In genomic region chr5:140023941-140024500, GRCm38 (mm10) we compare ENCODE assay signal across 9 mouse cellular contexts.
DNase-seq lines count a peak whose midpoint lies in the region; ATAC-seq and TF ChIP-seq lines count a peak whose summit lies in the region.
"Had no signal": no experiment of that assay in that cellular context is flagged by ENCODE, and none has a peak within 500 bp of the region (broad histone marks: within the 10 kb centered on the region; RNA-seq: fewer than 3 reads in every experiment).

No protein-coding gene starts in this region.

- no peaks in the 10 kb centered on the region for H3K4me1 ChIP-seq in intestine, embryonic 16.5 days (ENCODE audit: control insufficient read depth, insufficient read depth, low read length)
- 0 out of 2 replicates have a peak, but pooled peaks cover 4% of the 10 kb centered on the region for H3K4me1 ChIP-seq in intestine, embryonic 15.5 days (replicated peaks)
- peaks cover 4% of the 10 kb centered on the region; the same call in 1 of the 2 replicates for H3K4me1 ChIP-seq in liver, postnatal 0 days (ENCODE audit: insufficient read depth)

- no peak for TF ChIP-seq EP300 in liver, postnatal 0 days (IDR thresholded peaks at IDR 0.05; ENCODE audit: low read depth)

- TF ChIP-seq CTCF in liver, postnatal 0 days (IDR thresholded peaks at IDR 0.05; ENCODE audit: low read depth) = no peak

- H3K9ac ChIP-seq in intestine, embryonic 16.5 days (ENCODE audit: low read depth, low read length) = no peak overlapping the region
- H3K9ac ChIP-seq in intestine, embryonic 15.5 days = no peak overlapping the region
- no peak overlapping the region for H3K9ac ChIP-seq in liver, postnatal 0 days (replicated peaks)

- no peak overlapping the region for H3K4me3 ChIP-seq in intestine, embryonic 16.5 days (ENCODE audit: low read length)
- no peak overlapping the region for H3K4me3 ChIP-seq in intestine, embryonic 15.5 days (replicated peaks)
- H3K4me3 ChIP-seq in liver, postnatal 0 days (ENCODE audit: low read depth, low read length) = no peak overlapping the region

- intact Hi-C loops in gastrocnemius, postnatal 36 days (cut with DNase I) = loop anchor here (10.0 kb wide), 1 partner anchor 829 kb away; no protein-coding TSS in a partner anchor

- no peaks in the 10 kb centered on the region for H3K36me3 ChIP-seq in intestine, embryonic 16.5 days (ENCODE audit: control insufficient read depth, insufficient read depth, low read length)
- no peaks in the 10 kb centered on the region for H3K36me3 ChIP-seq in intestine, embryonic 15.5 days
- no peaks in the 10 kb centered on the region for H3K36me3 ChIP-seq in liver, postnatal 0 days (replicated peaks; ENCODE audit: insufficient read depth, low read length)

- no peaks in the 10 kb centered on the region for H3K27me3 ChIP-seq in intestine, embryonic 16.5 days (replicated peaks; ENCODE audit: control insufficient read depth, insufficient read depth, low read length)
- no peaks in the 10 kb centered on the region for H3K27me3 ChIP-seq in intestine, embryonic 15.5 days (replicated peaks)
- no peaks in the 10 kb centered on the region for H3K27me3 ChIP-seq in liver, postnatal 0 days (ENCODE audit: insufficient read depth, low read length)

- no peaks in the 10 kb centered on the region for H3K9me3 ChIP-seq in intestine, embryonic 16.5 days (ENCODE audit: control insufficient read depth, low read length)
- H3K9me3 ChIP-seq in intestine, embryonic 15.5 days = no peaks in the 10 kb centered on the region
- H3K9me3 ChIP-seq in liver, postnatal 0 days (ENCODE audit: low read length) = no peaks in the 10 kb centered on the region

- 55% methylated on average over 3 of the region's 3 CpGs for WGBS in intestine, embryonic 16.5 days
- 65% methylated on average over 3 of the region's 3 CpGs for WGBS in intestine, embryonic 15.5 days
- WGBS in liver, postnatal 0 days (ENCODE audit: insufficient replicate concordance) = 77% methylated on average over 3 of the region's 3 CpGs

- ATAC-seq in intestine, embryonic 16.5 days = peak; percentile 67
- ATAC-seq in intestine, embryonic 15.5 days = no peak
- ATAC-seq in liver, postnatal 0 days = peak; percentile 88

- peak; percentile 35 to 39 for DNase-seq in cerebellum, postnatal 14 days
- DNase-seq in gastrocnemius, postnatal 36 days = peak; percentile 38 to 40
- peak; percentile 50 to 70 for DNase-seq in kidney, postnatal 4 days
- DNase-seq in liver, postnatal 0 days = peak; percentile 41
- DNase-seq in right cerebral cortex, postnatal 10 days (ENCODE audit: low spot score in 2 of 2) = peak; percentile 73 to 75
- DNase-seq in urinary bladder, adult 18-20 months (ENCODE audit: low spot score in 2 of 2) = no peak

- no peak overlapping the region for H3K4me2 ChIP-seq in intestine, embryonic 16.5 days (ENCODE audit: low read depth, low read length)
- H3K4me2 ChIP-seq in intestine, embryonic 15.5 days (replicated peaks) = no peak overlapping the region
- no peak overlapping the region for H3K4me2 ChIP-seq in liver, postnatal 0 days (ENCODE audit: low read depth, low read length)

- H3K27ac ChIP-seq in intestine, embryonic 16.5 days (ENCODE audit: low read length) = no peak overlapping the region
- H3K27ac ChIP-seq in intestine, embryonic 15.5 days = no peak overlapping the region
- H3K27ac ChIP-seq in liver, postnatal 0 days (ENCODE audit: low read depth) = no peak overlapping the region
- H3K27ac ChIP-seq: macrophage had no signal

Comparison
In these comparisons a context has a peak if more than half of its experiments do, and no peak if none do; other contexts are left out.
1. DNase-seq: peak in cerebellum, postnatal 14 days (2 of 2), gastrocnemius, postnatal 36 days (2 of 2), kidney, postnatal 4 days (2 of 2), liver, postnatal 0 days (single experiment) and right cerebral cortex, postnatal 10 days (2 of 2); none in urinary bladder, adult 18-20 months (0 of 2).